Mouse (Mus musculus): ENCODE results near the gene Gpm6a.

DNA sequence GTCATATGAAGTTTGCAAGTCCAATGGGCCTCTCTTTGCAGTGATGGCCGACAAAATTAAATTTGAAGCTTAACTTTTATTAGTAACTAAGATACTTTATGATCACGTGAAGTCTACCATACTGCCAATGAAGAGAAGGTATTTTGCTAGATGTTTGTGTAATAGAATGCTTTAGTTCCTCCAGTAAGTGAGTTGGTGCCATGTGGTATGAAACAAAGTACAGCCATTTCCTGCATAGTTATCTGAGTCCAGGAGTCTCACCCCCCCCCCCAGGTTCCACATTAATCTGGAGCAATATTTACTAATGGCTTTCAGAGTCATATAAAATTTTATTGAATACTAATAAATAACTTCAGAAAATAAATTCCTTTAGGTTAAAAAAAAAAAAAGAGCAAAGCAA, 73.7 kb downstream of the Gpm6a start:
- TF ChIP-seq ZC3H11A (IDR thresholded peaks at IDR 0.05; ENCODE audit: low read depth, low read length) (no peak), CTCF (IDR thresholded peaks at IDR 0.05 in 2 of 3, conservative IDR thresholded peaks at IDR 0.05 in 1 of 3; ENCODE audit: control insufficient read depth in 1 of 3, insufficient read depth in 1 of 3, low read depth in 2 of 3, low read length in 3 of 3, poor library complexity in 1 of 3, severe bottlenecking in 1 of 3) (no peak), MXI1 (IDR thresholded peaks at IDR 0.05; ENCODE audit: low read depth, low read length) (no peak), GABPA (IDR thresholded peaks at IDR 0.05; ENCODE audit: low read depth, low read length) (no peak), RAD21 (IDR thresholded peaks at IDR 0.05; ENCODE audit: low read depth, low read length) (no peak), GATA1 (IDR thresholded peaks at IDR 0.05; ENCODE audit: low read depth, low read length) (no peak)

Data from MEL (cell line).